Mouse (Mus musculus) G1E (cell line): Measurements from ENCODE around the gene Mcts2.

Experiments used
- CTCF ChIP-seq: IDR thresholded peaks from 2 replicates; pipeline ENCODE4 v1.5.1; 2012; ENCODE audit warnings: low read depth, low read length, inconsistent platforms, mixed read lengths
- GATA2 ChIP-seq: IDR thresholded peaks from 2 replicates; pipeline ENCODE4 v1.6.1; 2012; ENCODE audit warnings: low read depth, low read length, inconsistent platforms, borderline replicate concordance

- no peak for TF ChIP-seq CTCF
- TF ChIP-seq GATA2 = no peak
Observed at GRCm38 (mm10) chr2:152729013-152729635, 42.3 kb downstream of the Mcts2 start.
